11 mouse cellular contexts compared by ENCODE assay signal in genomic region chr5:5648817-5649569, GRCm38 (mm10). TPM values are rescaled to one million over a fixed set of nuclear protein-coding genes. Genes with fewer than 3 reads are reported as not detected.
DNase-seq lines count a peak whose midpoint lies in the region; ATAC-seq and TF ChIP-seq lines count a peak whose summit lies in the region.
"Had no signal": no experiment of that assay in that cellular context is flagged by ENCODE, and none has a peak within 500 bp of the region (broad histone marks: within the 10 kb centered on the region; RNA-seq: fewer than 3 reads in every experiment).

No protein-coding gene starts in this region.

- no peak for TF ChIP-seq EP300 in heart, postnatal 0 days (IDR thresholded peaks at IDR 0.05; ENCODE audit: low read depth)

- H3K9me3 ChIP-seq in heart, postnatal 0 days (replicated peaks; ENCODE audit: control insufficient read depth, low read length), result no peaks in the 10 kb centered on the region
- H3K9me3 ChIP-seq in midbrain, embryonic 15.5 days, result no peaks in the 10 kb centered on the region
- H3K9me3 ChIP-seq: G1E; hindbrain, embryonic 13.5 days had no signal

- no peak overlapping the region for H3K9ac ChIP-seq in heart, postnatal 0 days (replicated peaks; ENCODE audit: low read depth, low read length)
- H3K9ac ChIP-seq in midbrain, embryonic 15.5 days, result no peak overlapping the region
- H3K9ac ChIP-seq: hindbrain, embryonic 13.5 days had no signal

- no peaks in the 10 kb centered on the region for H3K4me1 ChIP-seq in heart, postnatal 0 days (ENCODE audit: control insufficient read depth, insufficient read depth)
- no peaks in the 10 kb centered on the region for H3K4me1 ChIP-seq in midbrain, embryonic 15.5 days
- H3K4me1 ChIP-seq: hindbrain, embryonic 13.5 days had no signal

- peak; percentile 44; the same call in 1 of the 2 replicates for ATAC-seq in heart, postnatal 0 days (ENCODE audit: insufficient read depth, low read depth)
- ATAC-seq in midbrain, embryonic 15.5 days (replicated peaks), result no peak

- H3K27me3 ChIP-seq in heart, postnatal 0 days (ENCODE audit: control insufficient read depth, insufficient read depth, low read length), result no peaks in the 10 kb centered on the region
- no peaks in the 10 kb centered on the region for H3K27me3 ChIP-seq in midbrain, embryonic 15.5 days (replicated peaks)
- H3K27me3 ChIP-seq: hindbrain, embryonic 13.5 days had no signal

- no peak overlapping the region for H3K4me2 ChIP-seq in heart, postnatal 0 days (ENCODE audit: low read depth, low read length)
- H3K4me2 ChIP-seq in midbrain, embryonic 15.5 days, result no peak overlapping the region
- H3K4me2 ChIP-seq: hindbrain, embryonic 13.5 days had no signal

- WGBS in heart, postnatal 0 days, result 33% methylated on average over 6 of the region's 6 CpGs
- WGBS in midbrain, embryonic 15.5 days, result 74% methylated on average over 6 of the region's 6 CpGs

- H3K4me3 ChIP-seq in heart, postnatal 0 days (ENCODE audit: low read depth, low read length), result no peak overlapping the region
- no peak overlapping the region for H3K4me3 ChIP-seq in midbrain, embryonic 15.5 days
- H3K4me3 ChIP-seq: hindbrain, embryonic 13.5 days had no signal

- DNase-seq in layer of hippocampus, adult 18-20 months (ENCODE audit: low spot score in 2 of 2), result peak; percentile 27 to 69
- no peak for DNase-seq in layer of hippocampus, postnatal 10 days (ENCODE audit: low spot score in 2 of 2)
- peak; percentile 58 for DNase-seq in adipocyte (ENCODE audit: low spot score)
- peak; percentile 43 for DNase-seq in heart, postnatal 0 days (ENCODE audit: low spot score)
- peak; percentile 63 to 66 for DNase-seq in right cerebral cortex, postnatal 10 days (ENCODE audit: low spot score in 2 of 2)
- DNase-seq in natural killer cell, adult 2 months (ENCODE audit: low spot score in 2 of 2), result no peak
- DNase-seq in kidney, postnatal 10 days, result no peak
- DNase-seq: cerebellum, adult 11 months had no signal

- H3K36me3 ChIP-seq in heart, postnatal 0 days (replicated peaks; ENCODE audit: control insufficient read depth, insufficient read depth, low read length), result no peaks in the 10 kb centered on the region
- no peaks in the 10 kb centered on the region for H3K36me3 ChIP-seq in midbrain, embryonic 15.5 days (replicated peaks)
- H3K36me3 ChIP-seq: G1E; hindbrain, embryonic 13.5 days had no signal

- peak overlapping the region; percentile 52 for H3K27ac ChIP-seq in heart, postnatal 0 days (ENCODE audit: low read depth)
- H3K27ac ChIP-seq in midbrain, embryonic 15.5 days, result no peak overlapping the region
- H3K27ac ChIP-seq: hindbrain, embryonic 13.5 days had no signal

- no peak for TF ChIP-seq CTCF in heart, postnatal 0 days (IDR thresholded peaks at IDR 0.05; ENCODE audit: low read depth)

RNA-seq across cellular contexts. Expression of gene Cfap69, which starts 15.0 kb away (rescaled TPM):
- 10 to 100 TPM; 10.8 to 12.7 TPM for total RNA-seq in layer of hippocampus, adult 18-20 months (2021)
- 10 to 100 TPM; 13.1 to 14.8 TPM for total RNA-seq in layer of hippocampus, postnatal 10 days (2021)
- 0.95 and 1.2 TPM in 2 replicates for total RNA-seq in heart, postnatal 0 days (2014; rRNA removed; ENCODE audit: low replicate concordance)
- 0.84 and 1.0 TPM in 2 replicates for polyA plus RNA-seq in heart, postnatal 0 days (2015; fragmentation: Nextera tagmentation; extraction: Ambion mirVana)
- 8.2 and 9.7 TPM in 2 replicates for polyA plus RNA-seq in midbrain, embryonic 15.5 days (2015; fragmentation: Nextera tagmentation; extraction: Ambion mirVana)
- polyA plus RNA-seq: G1E had no signal

RNA-seq across cellular contexts. Expression of gene Steap2, which starts 45.4 kb away (rescaled TPM):
- total RNA-seq in layer of hippocampus, adult 18-20 months (2021), result 1 to 10 TPM; 5.0 to 6.4 TPM
- total RNA-seq in layer of hippocampus, postnatal 10 days (2021), result 1 to 10 TPM; 5.5 to 6.5 TPM
- total RNA-seq in heart, postnatal 0 days (2014; rRNA removed; ENCODE audit: low replicate concordance), result 3.1 and 3.6 TPM in 2 replicates
- polyA plus RNA-seq in heart, postnatal 0 days (2015; fragmentation: Nextera tagmentation; extraction: Ambion mirVana), result 0.94 and 1.2 TPM in 2 replicates
- polyA plus RNA-seq in midbrain, embryonic 15.5 days (2015; fragmentation: Nextera tagmentation; extraction: Ambion mirVana), result 5.7 and 5.9 TPM in 2 replicates
- polyA plus RNA-seq: G1E had no signal

Comparison
In these comparisons a context has a peak if more than half of its experiments do, and no peak if none do; other contexts are left out.
1. DNase-seq: peak in layer of hippocampus, adult 18-20 months (2 of 2), adipocyte (single experiment), heart, postnatal 0 days (single experiment) and right cerebral cortex, postnatal 10 days (2 of 2); none in layer of hippocampus, postnatal 10 days (0 of 2), natural killer cell, adult 2 months (0 of 2) and kidney, postnatal 10 days (single experiment).